Mouse (Mus musculus) hindbrain, embryonic 11.5 days (tissue): ENCODE results near the gene Fbxl18. TPM values are rescaled to one million over a fixed set of nuclear protein-coding genes. Genes with fewer than 3 reads are reported as not detected.
"Not testable (repeated sequence)": the region's sequence is repeated elsewhere in the genome, so short reads cannot be mapped to it uniquely, and the experiment has no call there.

Experiments
- ATAC-seq: fragments of 200-750 bp; cut with Nextera tagmentation; 2 replicates; pipeline ENCODE4 v1.8.0; 2017; ENCODE audit warnings: mild to moderate bottlenecking, moderate TSS enrichment, moderate library complexity; ENCODE audit not compliant: low FRiP score
- DNase-seq: peaks from one replicate; pipeline ENCODE4 v3.0.0-alpha.2; 2015; ENCODE audit warnings: low spot score
- H3K27ac ChIP-seq: fragments of 300-500 bp; sonication (generic); 2 replicates; pipeline ENCODE4 v1.5.1; 2014; ENCODE audit warnings: mild to moderate bottlenecking, low read depth, low read length
- H3K27me3 ChIP-seq: fragments of 300-500 bp; sonication (generic); 2 replicates; pipeline ENCODE4 v1.6.1; 2014; ENCODE audit warnings: mild to moderate bottlenecking, low read length, moderate library complexity, mixed read lengths; ENCODE audit not compliant: control insufficient read depth, insufficient read depth
- H3K36me3 ChIP-seq: fragments of 300-500 bp; sonication (generic); 2 replicates; pipeline ENCODE4 v1.6.1; 2014; ENCODE audit warnings: mild to moderate bottlenecking, low read length, moderate library complexity, mixed read lengths; ENCODE audit not compliant: control insufficient read depth, insufficient read depth
- H3K4me1 ChIP-seq: fragments of 300-500 bp; sonication (generic); replicated peaks from 2 replicates; pipeline ENCODE4 v1.6.1; 2014; ENCODE audit warnings: low read length, mixed read lengths; ENCODE audit not compliant: control insufficient read depth, insufficient read depth
- H3K4me2 ChIP-seq: fragments of 300-500 bp; sonication (generic); replicated peaks from 2 replicates; pipeline ENCODE4 v1.6.1; 2014; ENCODE audit warnings: mild to moderate bottlenecking, low read depth, low read length
- H3K4me3 ChIP-seq: fragments of 300-500 bp; sonication (generic); 2 replicates; pipeline ENCODE4 v1.5.1; 2014; ENCODE audit warnings: low read depth, low read length
- H3K9ac ChIP-seq: fragments of 300-500 bp; sonication (generic); 2 replicates; pipeline ENCODE4 v1.6.1; 2014; ENCODE audit warnings: low read depth, low read length
- H3K9me3 ChIP-seq: fragments of 300-500 bp; sonication (generic); 2 replicates; pipeline ENCODE4 v1.6.1; 2016; ENCODE audit warnings: low read length; ENCODE audit not compliant: control insufficient read depth
- WGBS: fragments of 180-500 bp; shearing (Covaris S2); extraction: QIAGEN DNeasy Blood & Tissue Kit; methylation state at CpG from one replicate; pipeline ENCODE4 v1.1.7; 2014; 5-methylcytosine and 5-hydroxymethylcytosine counted together
- polyA plus RNA-seq: library from polyadenylated mRNA; unstranded; fragments of >200 nt; fragmentation: Nextera tagmentation; extraction: Ambion mirVana; gene quantifications from 2 replicates; pipeline ENCODE4 v1.2.1, GENCODE M21; 2014

The Fbxl18 gene
- polyA plus RNA-seq, 1 experiment from 2014 or later: 14.5 TPM

DNA sequence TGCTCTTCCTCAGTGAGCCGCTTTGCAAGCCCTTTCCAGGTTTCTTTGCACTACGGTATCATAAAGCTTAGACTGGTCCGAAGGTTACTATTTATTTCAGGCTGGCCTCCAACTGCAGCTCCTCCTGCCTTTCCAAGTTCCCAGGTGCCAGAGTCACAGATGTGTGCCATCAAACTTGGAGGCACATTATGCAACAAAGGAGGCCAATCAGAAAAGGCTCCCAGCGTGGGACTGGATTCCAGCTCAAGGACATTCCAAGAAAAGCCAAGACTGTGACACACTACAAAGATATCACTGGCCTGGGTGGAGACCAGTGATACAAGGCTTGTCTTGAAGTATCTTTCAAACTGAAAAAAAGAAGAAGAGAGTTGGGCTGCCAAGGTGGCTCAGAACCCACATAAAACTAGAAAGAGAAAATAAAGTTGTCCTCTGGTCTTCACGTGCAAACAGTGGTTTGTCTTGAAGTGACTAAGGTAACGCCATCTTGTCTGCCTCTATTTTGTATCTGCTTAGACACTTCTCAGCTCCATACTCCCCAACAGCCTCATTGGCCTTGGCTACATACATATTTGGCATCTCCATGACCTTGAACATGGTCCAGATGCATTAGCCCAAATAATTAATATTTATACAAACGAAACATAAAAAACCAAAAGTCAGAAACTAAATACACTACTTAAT is 2.5 kb upstream of the Fbxl18 start:
- no peak overlapping the region for H3K4me3 ChIP-seq
- DNase-seq: no peak
- no peak overlapping the region for H3K9ac ChIP-seq
- peaks cover 12% of the 10 kb centered on the region for H3K36me3 ChIP-seq
- H3K27me3 ChIP-seq: no peaks in the 10 kb centered on the region
- WGBS: 93% methylated on average over 7 of the region's 7 CpGs
- no peak overlapping the region for H3K27ac ChIP-seq
- H3K9me3 ChIP-seq: no peaks in the 10 kb centered on the region
- peaks cover 7% of the 10 kb centered on the region; the same call in 1 of the 2 replicates for H3K4me1 ChIP-seq
- no peak for ATAC-seq
- H3K4me2 ChIP-seq: no peak overlapping the region

DNA sequence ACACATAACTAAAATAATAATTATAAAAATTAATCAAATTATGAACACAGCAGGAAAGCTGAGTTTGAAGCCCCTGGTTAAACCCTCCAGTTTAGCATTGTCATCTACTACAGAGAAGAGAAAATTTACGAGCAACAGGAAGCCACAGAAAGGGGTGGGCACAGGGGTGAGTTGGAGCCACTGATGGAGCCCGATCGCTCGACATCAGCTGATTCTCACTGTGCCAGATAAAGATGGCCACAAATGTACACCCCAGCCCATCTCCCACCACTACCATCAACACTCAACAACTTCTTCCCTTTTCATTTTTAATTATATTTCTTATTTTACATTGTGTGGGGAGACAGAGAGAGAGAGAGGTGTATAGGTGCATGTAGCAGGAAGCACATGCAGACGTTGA is 1.5 kb upstream of the Fbxl18 start:
- no peaks in the 10 kb centered on the region for H3K9me3 ChIP-seq
- ATAC-seq: no peak
- H3K27me3 ChIP-seq: no peaks in the 10 kb centered on the region
- peaks cover 5% of the 10 kb centered on the region for H3K36me3 ChIP-seq
- DNase-seq: no peak
- H3K9ac ChIP-seq: no peak overlapping the region
- H3K4me2 ChIP-seq: no peak overlapping the region
- H3K27ac ChIP-seq: no peak overlapping the region
- H3K4me3 ChIP-seq: no peak overlapping the region
- WGBS: 95% methylated on average over 5 of the region's 5 CpGs
- peaks cover 7% of the 10 kb centered on the region; the same call in 1 of the 2 replicates for H3K4me1 ChIP-seq

DNA sequence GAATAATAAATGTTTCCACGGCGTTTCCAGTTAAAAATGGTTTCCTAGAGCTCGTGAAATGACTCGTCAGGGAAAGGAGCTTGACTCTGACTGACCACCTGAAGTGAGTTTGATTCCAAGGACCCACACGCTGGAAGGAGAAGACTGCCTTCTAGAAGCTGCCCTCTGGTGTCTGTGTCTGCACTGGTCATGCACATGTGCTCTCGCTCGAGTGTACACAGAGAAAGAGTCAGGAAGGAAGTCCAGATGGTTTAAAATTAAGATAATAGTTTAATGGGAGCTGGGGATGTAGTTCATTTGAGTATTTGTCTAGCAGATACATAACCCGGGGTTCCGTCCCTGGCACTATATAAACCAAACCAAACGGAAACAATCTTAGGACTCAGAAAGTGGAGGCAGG is 971 bp upstream of the Fbxl18 start:
- H3K4me1 ChIP-seq: peaks cover 7% of the 10 kb centered on the region; the same call in 1 of the 2 replicates
- no peak for ATAC-seq
- no peaks in the 10 kb centered on the region for H3K9me3 ChIP-seq
- no peak for DNase-seq
- no peak overlapping the region for H3K27ac ChIP-seq
- no peaks in the 10 kb centered on the region for H3K27me3 ChIP-seq
- no peak overlapping the region for H3K9ac ChIP-seq
- no peak overlapping the region for H3K4me3 ChIP-seq
- peaks cover 5% of the 10 kb centered on the region for H3K36me3 ChIP-seq
- H3K4me2 ChIP-seq: no peak overlapping the region
- 89% methylated on average over 10 of the region's 10 CpGs for WGBS

DNA sequence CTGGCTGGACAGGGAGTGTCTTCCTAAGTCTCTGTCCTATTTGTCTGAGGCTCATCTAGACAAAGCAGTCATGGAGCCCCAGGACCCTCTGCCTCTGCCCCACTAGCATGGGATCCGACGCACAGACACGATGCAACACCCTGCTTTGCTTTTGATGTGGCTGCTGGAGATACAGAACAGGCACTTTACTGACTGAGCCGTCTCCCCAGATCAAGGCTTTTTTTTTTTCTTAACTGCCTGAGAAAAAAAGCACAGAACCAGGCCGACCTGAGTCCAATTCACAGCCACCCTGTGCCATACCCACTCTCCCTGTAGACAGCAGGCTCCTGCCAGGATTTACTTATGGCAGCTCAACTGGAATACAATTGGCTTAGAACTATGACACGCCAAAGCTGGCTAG is 3.8 kb downstream of the Fbxl18 start:
- no peak for ATAC-seq
- no peak overlapping the region for H3K4me3 ChIP-seq
- DNase-seq: no peak
- no peaks in the 10 kb centered on the region for H3K9me3 ChIP-seq
- no peaks in the 10 kb centered on the region for H3K27me3 ChIP-seq
- H3K9ac ChIP-seq: no peak overlapping the region
- no peak overlapping the region for H3K4me2 ChIP-seq
- no peak overlapping the region for H3K27ac ChIP-seq
- peaks cover 7% of the 10 kb centered on the region; the same call in 1 of the 2 replicates for H3K4me1 ChIP-seq
- H3K36me3 ChIP-seq: peaks cover 2% of the 10 kb centered on the region
- 83% methylated on average over 6 of the region's 6 CpGs for WGBS

DNA sequence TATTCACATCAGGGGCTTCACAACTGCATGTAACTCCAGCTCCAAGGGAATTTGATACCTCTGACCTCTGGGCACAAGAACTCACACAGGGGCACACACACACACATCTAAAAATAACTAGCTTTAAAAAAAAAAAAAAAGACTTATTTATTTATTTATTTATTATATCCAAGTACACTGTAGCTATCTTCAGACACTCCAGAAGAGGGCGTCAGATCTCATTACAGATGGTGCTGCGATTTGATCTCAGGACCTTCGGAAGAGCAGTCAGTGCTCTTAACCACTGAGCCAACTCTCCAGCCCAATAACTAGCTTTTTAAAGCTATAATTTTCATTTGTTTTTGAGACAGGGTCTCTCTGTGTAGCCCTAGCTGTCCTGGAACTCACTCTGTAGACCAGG is 7.7 kb downstream of the Fbxl18 start:
- not testable (repeated sequence) for H3K27ac ChIP-seq, ATAC-seq, DNase-seq, H3K4me1 ChIP-seq, H3K9me3 ChIP-seq, H3K4me2 ChIP-seq, H3K27me3 ChIP-seq, H3K9ac ChIP-seq, H3K4me3 ChIP-seq
- WGBS: 93% methylated on average over 3 of the region's 3 CpGs
- H3K36me3 ChIP-seq: peaks cover 11% of the 10 kb centered on the region

DNA sequence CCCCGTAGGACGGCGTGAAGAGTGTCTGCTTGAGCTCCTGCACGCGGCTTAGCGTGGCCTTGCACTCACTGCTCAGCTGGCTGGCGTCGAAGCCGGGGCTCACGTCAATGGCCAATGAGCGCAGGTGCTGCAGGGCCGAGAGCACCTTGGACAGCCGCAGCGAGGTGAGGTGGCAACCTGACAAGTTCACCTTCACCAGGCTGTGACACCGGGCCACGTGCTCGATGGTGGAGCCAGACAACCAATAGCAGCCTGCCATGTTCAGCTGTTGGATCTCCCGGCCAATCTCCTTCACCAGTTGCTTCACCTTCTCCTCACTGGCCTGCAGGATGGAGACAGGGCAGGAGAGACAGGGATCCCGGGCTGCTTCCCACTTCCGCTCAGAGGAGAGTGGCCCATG is 8.5 kb downstream of the Fbxl18 start:
- ATAC-seq: no peak
- Histone ChIP-seq H3K27me3 (no peaks in the 10 kb centered on the region), H3K9me3 (no peaks in the 10 kb centered on the region), H3K4me3 (no peak overlapping the region), H3K4me1 (no peaks in the 10 kb centered on the region; the same call in 1 of the 2 replicates), H3K9ac (no peak overlapping the region), H3K4me2 (no peak overlapping the region), H3K27ac (no peak overlapping the region), H3K36me3 (peaks cover 11% of the 10 kb centered on the region)
- no peak for DNase-seq
- WGBS: 94% methylated on average over 20 of the region's 20 CpGs

DNA sequence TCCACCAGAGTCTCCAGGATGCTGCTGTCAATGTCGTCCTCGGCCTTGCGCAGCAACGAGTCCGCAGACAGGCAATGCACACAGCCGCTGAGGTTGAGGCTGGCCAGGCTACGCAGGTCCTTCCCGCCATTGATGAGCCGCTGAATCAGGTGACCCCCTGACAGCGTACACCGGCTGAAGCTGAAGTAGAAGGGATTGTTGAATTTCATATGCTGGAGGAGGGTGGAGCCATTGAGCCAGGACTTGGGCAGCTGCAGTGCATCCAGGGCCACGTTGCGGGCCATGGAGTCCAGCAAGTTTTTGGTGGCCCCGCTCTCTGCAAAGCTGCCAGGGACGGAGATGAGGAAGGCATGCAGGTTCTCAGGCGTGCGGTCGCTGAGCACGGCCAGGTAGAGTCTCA is 9.0 kb downstream of the Fbxl18 start:
- Histone ChIP-seq H3K4me1 (peaks cover under 1% of the 10 kb centered on the region), H3K4me2 (no peak overlapping the region), H3K9me3 (no peaks in the 10 kb centered on the region), H3K27me3 (no peaks in the 10 kb centered on the region), H3K27ac (no peak overlapping the region), H3K9ac (no peak overlapping the region), H3K36me3 (peaks cover 11% of the 10 kb centered on the region), H3K4me3 (no peak overlapping the region)
- no peak for DNase-seq
- 98% methylated on average over 19 of the region's 19 CpGs for WGBS
- ATAC-seq: no peak

DNA sequence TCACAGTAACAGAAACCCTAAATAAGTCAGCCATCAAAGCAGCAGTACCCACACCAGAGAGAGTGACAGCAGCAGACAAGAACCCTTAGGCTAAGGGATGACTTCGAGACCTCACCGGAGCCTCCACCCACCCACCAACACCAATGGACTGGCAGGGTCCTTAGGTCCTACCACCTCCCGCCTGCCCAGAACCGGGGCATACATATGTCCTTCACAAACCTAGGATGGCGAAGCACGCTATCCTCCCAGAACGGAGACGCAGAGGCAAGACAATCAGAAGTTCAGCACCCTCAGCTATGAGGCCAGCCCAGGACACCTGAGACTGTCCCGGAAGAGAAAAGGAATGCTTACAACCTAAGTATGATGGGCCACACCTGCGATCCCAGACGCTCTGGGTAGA is 12.8 kb downstream of the Fbxl18 start:
- Histone ChIP-seq H3K9ac (no peak overlapping the region), H3K4me2 (no peak overlapping the region), H3K4me3 (no peak overlapping the region), H3K27ac (no peak overlapping the region), H3K9me3 (no peaks in the 10 kb centered on the region), H3K27me3 (no peaks in the 10 kb centered on the region), H3K4me1 (peaks cover 4% of the 10 kb centered on the region), H3K36me3 (peaks cover 11% of the 10 kb centered on the region; the same call in 1 of the 2 replicates)
- 94% methylated on average over 11 of the region's 11 CpGs for WGBS
- no peak for ATAC-seq
- no peak for DNase-seq

DNA sequence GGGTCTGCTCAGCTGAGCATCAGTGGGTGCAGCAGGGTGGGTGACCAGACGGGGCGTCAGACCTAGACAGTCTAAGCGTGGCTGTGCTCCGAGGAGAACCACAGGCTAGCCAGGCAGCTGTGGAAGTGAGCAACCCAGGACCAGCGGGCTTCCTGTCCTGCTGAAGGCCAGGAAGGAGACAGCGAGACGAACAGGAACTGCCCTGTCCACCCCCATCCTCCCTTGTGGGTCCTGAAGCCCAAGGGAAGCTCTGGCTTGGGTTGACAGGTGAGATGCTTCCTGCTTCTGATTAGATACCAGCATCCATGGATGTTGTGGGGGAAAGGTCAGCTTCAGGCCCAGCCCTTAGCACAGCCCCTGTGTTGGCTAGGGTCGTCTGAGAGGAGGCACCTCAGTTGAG is 13.3 kb downstream of the Fbxl18 start:
- WGBS: 80% methylated on average over 8 of the region's 8 CpGs
- H3K9ac ChIP-seq: peak overlapping the region; percentile 32

More for the DNA sequence above, 13.3 kb downstream of the Fbxl18 start:
- Histone ChIP-seq H3K4me3 (no peak overlapping the region), H3K4me1 (peaks cover 4% of the 10 kb centered on the region), H3K9me3 (no peaks in the 10 kb centered on the region), H3K27me3 (no peaks in the 10 kb centered on the region), H3K27ac (0 out of 2 replicates have a peak overlapping the region, but pooled peaks have one; percentile 10), H3K36me3 (peaks cover 10% of the 10 kb centered on the region; the same call in 1 of the 2 replicates), H3K4me2 (no peak overlapping the region)
- no peak for ATAC-seq
- no peak for DNase-seq
